Mouse (Mus musculus): ENCODE results near the gene Ints4.

Gene Ints4

DNA sequence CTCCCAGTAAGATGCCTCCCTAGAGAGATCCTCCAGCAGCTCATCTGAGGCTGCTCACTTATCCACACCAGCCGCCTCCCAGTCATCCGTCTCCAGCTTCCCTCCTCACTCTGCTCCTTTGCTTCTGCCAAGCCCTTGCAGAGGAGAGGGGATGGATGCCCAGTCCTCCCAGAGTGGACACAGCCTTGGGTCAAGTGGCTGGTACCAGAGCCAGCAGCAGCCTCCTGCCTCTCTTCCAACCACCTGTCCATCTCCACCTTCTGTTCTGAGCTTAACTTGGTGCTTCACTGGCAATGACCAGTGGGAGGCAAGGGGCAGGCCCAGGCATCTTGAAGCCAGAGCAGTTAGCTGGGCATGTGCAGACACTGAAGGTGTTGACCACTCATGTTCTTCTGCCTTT, 65.7 kb downstream of the Ints4 start:
- DNase-seq (ENCODE audit: low read depth): no peak

DNA sequence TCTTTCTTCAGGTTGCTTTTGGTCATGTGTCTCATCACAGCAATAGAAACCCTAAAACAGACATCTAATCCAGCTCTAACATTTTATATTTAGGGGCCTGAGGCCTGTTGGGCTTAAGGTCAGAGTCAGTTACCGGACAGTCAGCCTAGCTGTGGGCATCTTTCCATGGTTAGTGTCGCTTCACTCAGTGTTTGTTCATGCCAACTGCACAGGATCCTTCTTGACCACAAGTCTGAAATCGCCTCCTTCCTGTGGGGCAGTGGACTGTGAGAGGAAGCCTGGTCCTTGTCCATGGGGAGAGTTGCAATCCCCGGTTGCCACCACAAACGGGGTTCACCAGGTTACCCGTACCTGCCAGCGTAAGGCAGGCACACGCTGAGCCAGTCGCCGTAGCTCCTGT, 68.5 kb downstream of the Ints4 start:
- DNase-seq (ENCODE audit: low read depth): no peak

DNA sequence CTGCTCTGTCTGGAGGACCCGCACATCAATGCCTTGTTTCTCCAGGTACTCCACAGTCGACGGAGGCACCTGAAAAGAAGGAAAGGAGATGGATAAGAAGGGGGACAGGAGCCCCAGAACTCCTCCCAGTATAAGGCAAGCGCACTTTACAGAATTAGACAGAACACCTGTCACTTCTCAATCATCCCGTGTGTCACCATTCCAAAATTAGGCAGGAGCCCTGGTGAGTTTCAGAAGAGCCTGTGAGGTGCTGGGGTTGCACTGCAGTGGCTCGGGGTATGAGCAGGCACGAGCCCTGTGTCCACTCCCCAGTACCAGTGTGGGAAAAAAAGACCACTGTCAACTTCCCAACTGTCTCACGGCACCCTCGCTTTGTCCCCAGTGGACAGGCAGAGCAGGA, 69.9 kb downstream of the Ints4 start:
- DNase-seq (ENCODE audit: low read depth): no peak

DNA sequence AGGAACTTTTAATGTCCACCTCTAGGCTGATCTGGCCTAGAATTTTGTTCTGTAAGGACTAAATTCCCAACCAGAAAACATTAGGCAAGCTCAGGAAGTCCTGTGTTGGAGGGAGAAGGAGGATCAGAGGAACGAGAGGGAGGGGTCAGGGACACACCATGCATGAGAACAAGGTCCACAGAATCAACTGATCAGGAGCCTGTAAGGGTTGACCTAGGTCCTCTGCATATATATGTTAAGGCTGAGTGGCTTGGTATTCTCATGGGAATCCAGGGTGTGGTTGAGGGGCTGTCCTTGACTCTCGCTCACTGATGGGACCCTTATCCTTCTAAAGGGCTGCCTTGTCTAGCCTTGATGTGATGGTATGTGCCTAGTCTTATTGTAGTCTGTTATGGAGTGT, 82.8 kb downstream of the Ints4 start:
- no peak for DNase-seq (ENCODE audit: low read depth)

DNA sequence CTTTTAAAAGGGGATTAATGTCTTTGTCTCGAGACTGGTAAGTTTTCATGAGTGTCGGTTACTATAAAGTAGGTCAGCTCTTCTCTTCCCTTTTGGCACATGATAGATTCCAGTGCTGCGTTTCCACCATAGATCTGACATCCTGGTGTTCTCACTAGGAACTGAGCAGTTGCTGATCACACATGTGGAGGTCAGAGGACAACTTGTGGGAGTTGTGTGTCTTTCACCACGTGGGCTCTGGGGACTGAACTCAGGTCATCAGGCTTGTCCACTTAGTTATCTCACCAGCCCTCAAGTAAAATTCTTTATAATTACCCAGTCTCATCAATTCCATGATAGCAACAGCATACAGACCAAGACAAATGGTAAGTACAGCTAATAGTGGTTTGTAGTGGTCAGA, 88.6 kb downstream of the Ints4 start:
- DNase-seq (ENCODE audit: low read depth): no peak

DNA sequence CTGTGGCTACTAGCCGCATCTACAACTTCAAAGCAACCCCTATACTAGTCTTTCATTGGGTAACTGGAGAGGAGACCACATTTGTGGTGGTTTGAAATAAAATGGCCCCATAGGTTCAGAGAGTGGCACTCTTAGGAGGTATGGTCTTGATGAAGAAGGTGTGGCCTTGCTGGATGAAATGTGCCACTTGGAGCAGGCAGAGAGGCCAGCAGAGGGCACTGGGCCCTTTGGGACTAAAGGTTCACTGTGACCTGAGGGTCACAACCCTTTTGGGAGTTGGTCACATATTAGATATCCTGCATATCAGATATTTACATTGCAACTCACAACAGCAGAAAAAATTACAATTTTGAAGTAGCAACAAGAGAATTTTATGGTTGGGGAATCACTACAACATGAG, 89.6 kb downstream of the Ints4 start:
- DNase-seq (ENCODE audit: low read depth): no peak

DNA sequence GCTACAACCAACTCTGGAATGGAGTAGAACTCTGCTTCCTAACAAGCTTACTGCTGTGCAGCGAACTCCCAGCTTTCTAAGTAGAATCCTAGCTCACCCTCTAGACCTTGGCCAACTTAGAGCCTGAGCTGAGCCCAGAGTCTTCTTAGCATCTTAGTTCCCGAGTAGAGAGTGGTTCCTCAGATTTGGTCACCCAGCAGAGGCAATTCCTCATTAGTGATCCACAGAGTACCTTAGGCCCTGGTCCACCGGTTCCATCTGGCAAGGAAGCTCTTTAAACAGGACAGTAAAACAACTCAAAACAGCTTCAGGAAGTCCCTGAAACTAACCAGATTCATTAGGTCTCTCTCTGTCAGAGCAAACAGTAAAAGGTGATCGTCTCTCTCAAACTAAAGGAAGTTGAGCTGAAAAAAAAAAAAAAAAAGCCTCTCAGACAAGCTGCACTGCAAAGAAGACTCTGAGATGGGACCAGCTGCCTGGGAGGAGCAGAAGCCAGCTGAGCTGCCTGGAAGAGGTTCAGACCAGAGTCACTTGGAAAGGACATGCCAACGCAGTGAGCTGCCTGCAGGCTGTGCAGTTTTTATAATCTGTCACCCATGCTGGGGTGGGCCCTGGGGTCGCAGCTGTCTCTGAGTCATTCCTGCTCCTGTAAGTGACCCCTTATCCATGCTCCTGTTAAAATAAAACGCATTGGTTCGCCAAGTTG, 97.8 kb downstream of the Ints4 start:
- peak; percentile 5 for DNase-seq (ENCODE audit: low read depth)

DNA sequence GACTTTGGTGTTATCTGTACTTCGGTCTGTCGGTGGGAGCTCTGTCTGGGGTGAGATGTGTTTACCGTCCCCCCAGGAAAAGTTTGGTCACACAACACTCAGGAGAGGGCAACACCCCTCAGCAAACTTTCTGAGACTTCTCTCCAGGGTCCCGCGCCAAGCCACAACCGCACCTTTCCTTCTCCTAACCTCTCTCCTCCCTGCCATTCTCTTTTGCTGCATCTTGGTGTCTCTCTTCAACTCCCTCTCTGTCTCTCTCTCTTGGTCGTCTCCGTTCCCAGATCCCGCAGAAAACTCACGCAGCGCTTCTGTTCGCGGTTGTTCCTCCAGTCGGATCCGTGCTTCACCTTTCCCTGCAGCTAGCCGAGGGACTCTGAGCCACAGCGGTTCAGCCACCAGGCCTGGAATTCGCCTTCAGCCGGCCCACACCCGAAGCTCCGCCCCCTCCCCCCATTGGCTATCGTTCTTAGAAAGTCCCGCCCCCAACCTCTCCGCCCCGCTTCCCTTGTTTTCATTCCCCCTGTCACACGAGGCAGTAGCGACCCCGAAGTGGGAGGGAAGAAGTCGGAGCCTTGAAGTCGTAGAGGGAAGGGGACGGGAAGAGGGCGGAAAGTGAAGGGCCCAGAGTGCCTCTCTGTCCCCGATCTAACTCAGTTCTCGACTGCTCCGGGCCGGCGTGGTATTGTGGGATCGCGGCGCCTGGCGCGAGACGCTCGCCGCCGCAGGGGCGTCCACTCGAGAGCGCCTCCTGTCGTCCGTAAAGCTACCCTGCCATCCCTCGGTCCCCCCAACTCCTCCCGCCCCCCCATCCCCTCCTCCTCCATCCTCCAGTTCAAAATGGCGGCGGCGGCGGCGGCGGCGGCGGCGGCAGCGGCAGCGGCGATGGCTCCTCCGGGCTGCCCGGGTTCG, 98.6 kb downstream of the Ints4 start, which contains the start of the genes Aamdc and Rsf1:
TSS of gene Aamdc (minus strand) at position 431 of the 909 bp plus-strand sequence.
TSS of gene Rsf1 (plus strand) at position 823 of the 909 bp plus-strand sequence.
- DNase-seq (ENCODE audit: low read depth): peak; percentile 94

DNA sequence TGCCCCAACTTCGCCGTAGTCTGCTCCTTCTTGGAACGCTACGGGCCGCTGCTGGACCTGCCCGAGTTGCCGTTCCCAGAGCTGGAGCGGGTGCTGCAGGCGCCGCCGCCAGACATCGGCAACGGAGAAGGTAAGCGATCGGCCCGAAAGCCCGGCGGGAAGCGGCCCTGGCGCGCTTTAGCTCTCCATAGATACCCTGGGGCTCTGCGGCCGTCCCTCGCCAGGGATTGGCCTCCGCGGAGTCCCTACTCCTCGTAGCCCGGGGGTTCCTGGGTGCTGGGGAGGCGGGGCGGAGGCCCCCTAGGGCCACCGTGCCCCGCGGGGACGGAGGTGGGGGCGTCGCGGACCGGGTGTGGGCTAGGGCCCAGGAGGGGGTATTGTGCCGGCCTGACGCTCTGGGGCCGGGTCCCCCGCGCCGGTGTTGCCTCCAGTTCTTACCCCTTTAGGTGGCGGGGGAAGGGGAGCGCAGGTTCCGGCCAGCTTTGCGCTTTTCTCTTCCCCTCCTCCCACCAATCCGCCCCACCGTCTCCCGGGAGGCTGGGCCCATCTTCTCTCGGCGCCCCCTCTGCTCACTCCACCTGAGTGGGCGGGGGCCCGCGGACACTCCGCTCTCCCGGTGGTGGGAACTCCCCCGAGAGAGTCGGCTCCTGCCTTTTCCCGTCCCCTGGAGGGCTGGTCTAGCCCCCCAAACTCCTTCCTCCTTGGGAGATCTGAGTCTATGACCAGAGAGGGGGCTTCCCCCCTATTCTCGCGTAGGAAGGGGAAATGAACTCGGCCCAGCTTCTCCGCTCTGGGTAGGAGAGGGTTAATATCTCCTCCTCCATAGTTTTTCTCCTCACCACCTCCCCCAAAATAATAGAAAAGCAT, 99.5 kb downstream of the Ints4 start:
- DNase-seq (ENCODE audit: low read depth): no peak

DNA sequence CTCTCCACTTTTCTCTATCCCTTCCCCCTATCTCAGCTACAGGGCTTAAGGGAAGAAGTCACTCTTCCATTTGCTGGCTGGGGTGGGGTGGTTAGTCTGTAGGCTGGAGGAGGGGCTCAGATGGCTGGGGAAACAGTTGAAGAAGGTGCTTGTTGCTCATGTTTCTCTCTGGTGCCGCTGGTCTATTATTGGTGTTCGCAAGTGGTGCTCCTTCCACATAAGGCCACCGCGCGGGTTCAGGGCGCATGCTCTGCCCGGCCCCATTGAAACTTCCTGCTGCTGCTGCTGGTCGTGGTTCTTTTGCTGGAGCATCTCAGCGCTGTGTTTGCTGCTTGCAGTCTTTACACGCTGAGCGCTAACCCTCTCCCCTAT, 100.1 kb downstream of the Ints4 start:
- peak; percentile 67 for DNase-seq (ENCODE audit: low read depth)

DNA sequence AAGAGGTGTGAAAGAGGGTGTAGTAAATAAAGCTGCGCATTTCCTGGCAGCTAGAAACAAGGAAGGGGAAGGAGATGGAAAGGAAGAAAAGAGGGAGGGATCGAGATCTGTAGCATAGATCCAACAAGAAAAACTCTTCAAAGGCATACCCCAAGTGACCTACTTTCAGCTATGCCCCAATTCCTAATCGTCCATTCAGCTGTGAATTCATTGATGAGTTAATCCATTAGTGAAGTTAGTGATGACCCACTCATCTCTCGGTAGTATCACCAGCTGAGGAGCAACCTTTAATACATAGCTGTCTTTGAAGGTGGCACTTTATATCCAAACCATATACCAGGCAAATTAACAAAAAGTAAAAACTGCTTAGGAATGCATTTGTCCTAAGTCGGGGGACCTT, 107.8 kb downstream of the Ints4 start:
- DNase-seq (ENCODE audit: low read depth): no peak

DNA sequence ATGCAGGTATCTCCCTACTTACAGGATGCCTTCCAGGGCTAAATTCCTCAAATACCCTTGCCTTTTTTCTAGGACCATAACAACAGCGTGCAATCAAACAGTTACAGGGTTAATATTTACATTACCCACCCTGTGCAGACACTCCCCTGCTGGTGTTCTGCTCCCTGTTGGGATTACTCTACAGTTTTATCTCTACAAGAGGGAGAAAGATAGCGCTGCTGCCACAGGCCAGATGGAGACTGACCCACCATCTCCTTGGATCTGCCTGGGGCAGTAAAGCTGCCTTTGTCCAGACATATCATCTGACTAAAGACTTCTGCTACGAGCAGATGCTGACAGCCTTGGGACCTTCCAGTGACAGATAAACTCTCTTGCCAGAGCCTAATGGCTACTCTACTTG, 109.7 kb downstream of the Ints4 start:
- DNase-seq (ENCODE audit: low read depth): no peak

All from fibroblast of lung, adult 2 months (primary cell).